Mouse (Mus musculus): Measurements from ENCODE around the gene Nhlh2. TPM values are rescaled to one million over a fixed set of nuclear protein-coding genes. Genes with fewer than 3 reads are reported as not detected.

Nhlh2 gene
- polyA plus RNA-seq, 1 experiment from 2014 or later = not detected

DNA sequence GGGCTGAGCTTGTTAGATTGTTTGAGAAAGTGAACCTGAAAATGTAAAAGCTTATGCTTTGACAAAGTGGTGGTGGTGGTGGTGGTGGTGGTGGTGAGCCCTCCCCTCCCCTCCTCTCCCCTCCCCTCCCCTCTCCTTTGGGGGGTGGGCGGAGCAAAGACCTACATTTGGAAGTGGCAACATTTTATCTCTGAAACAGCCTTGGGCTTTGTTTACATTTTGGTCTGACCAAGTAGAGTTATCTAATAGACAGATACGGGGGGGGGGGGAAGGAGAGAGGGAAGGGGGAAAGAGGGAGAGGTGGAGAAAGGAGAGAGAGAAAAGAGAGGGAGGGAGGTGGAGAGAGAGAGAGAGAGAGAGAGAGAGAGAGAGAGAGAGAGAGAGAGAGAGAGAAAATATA lies 12.8 kb downstream of the Nhlh2 start:
- Histone ChIP-seq H3K9ac (ENCODE audit: low read length) (no peak overlapping the region), H3K4me1 (ENCODE audit: control insufficient read depth, insufficient read depth, low read length) (peaks cover 9% of the 10 kb centered on the region), H3K27me3 (ENCODE audit: control insufficient read depth, insufficient read depth, low read length) (peaks cover 15% of the 10 kb centered on the region; the same call in 1 of the 2 replicates), H3K9me3 (replicated peaks; ENCODE audit: control insufficient read depth, low read length) (no peaks in the 10 kb centered on the region), H3K4me2 (ENCODE audit: low read depth, low read length) (no peak overlapping the region), H3K36me3 (ENCODE audit: control insufficient read depth, insufficient read depth) (no peaks in the 10 kb centered on the region), H3K4me3 (ENCODE audit: low read length) (no peak overlapping the region), H3K27ac (ENCODE audit: low read length) (no peak overlapping the region)
- no peak for ATAC-seq (replicated peaks; ENCODE audit: extremely low read depth, insufficient read depth, low FRiP score)
- WGBS = 3% methylated on average over 2 of the region's 2 CpGs

DNA sequence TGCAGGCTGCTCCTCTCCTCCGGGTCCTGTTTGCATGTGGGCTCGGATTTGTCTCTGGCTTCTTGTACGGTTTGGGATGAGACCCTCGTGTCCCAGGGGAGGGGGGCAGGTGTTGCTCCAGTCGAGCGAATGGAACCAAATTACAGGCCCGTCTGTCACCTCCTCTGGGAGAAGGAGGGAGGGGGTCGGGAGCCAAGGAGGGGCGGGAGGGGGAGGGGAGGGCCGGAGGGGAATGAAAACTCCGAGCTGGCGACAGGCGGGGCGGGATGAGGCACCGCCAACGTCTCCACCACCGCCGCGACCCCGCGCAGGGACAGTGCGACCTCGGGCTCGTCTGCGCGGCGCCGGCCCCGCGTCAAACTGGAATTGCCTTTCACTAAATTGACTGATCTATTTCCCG lies 13.5 kb downstream of the Nhlh2 start:
- peak overlapping the region; percentile 52 for H3K4me3 ChIP-seq (ENCODE audit: low read length)
- H3K4me2 ChIP-seq (ENCODE audit: low read depth, low read length) = peak overlapping the region; percentile 77
- no peak for ATAC-seq (replicated peaks; ENCODE audit: extremely low read depth, insufficient read depth, low FRiP score)
- peaks cover 9% of the 10 kb centered on the region for H3K4me1 ChIP-seq (ENCODE audit: control insufficient read depth, insufficient read depth, low read length)
- H3K9me3 ChIP-seq (replicated peaks; ENCODE audit: control insufficient read depth, low read length) = no peaks in the 10 kb centered on the region
- no peak overlapping the region for H3K27ac ChIP-seq (ENCODE audit: low read length)
- H3K36me3 ChIP-seq (ENCODE audit: control insufficient read depth, insufficient read depth) = no peaks in the 10 kb centered on the region
- WGBS = under 1% methylated on average over 31 of the region's 31 CpGs
- H3K9ac ChIP-seq (ENCODE audit: low read length) = peak overlapping the region; percentile 65
- peaks cover 15% of the 10 kb centered on the region; the same call in 1 of the 2 replicates for H3K27me3 ChIP-seq (ENCODE audit: control insufficient read depth, insufficient read depth, low read length)

DNA sequence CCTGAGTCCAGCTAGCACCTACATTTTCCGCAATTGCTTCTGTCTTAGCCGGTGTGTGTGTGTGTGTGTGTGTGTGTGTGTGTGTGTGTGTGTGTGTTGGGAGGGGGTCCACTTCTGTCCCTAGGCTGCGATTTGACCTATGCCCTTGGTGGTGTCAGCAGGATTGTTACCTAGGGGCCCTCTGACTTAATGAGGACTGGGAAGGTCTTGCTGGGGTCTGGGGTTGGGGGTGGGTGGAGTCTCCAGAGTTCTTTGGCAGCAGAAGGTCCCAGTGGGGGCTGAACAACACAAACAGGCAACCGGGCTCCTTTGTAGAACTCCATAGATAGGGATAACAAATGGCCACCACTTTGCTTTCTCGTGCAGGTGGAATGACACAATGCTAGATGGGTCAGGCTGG lies 14.0 kb downstream of the Nhlh2 start:
- Histone ChIP-seq H3K27me3 (ENCODE audit: control insufficient read depth, insufficient read depth, low read length) (peaks cover 15% of the 10 kb centered on the region; the same call in 1 of the 2 replicates), H3K36me3 (ENCODE audit: control insufficient read depth, insufficient read depth) (no peaks in the 10 kb centered on the region), H3K4me1 (ENCODE audit: control insufficient read depth, insufficient read depth, low read length) (peaks cover 9% of the 10 kb centered on the region), H3K4me3 (ENCODE audit: low read length) (peak overlapping the region; percentile 52), H3K9me3 (replicated peaks; ENCODE audit: control insufficient read depth, low read length) (no peaks in the 10 kb centered on the region), H3K4me2 (ENCODE audit: low read depth, low read length) (peak overlapping the region; percentile 77), H3K9ac (ENCODE audit: low read length) (peak overlapping the region; percentile 65), H3K27ac (ENCODE audit: low read length) (no peak overlapping the region)
- no peak for ATAC-seq (replicated peaks; ENCODE audit: extremely low read depth, insufficient read depth, low FRiP score)
- WGBS = 18% methylated on average over 5 of the region's 5 CpGs

DNA sequence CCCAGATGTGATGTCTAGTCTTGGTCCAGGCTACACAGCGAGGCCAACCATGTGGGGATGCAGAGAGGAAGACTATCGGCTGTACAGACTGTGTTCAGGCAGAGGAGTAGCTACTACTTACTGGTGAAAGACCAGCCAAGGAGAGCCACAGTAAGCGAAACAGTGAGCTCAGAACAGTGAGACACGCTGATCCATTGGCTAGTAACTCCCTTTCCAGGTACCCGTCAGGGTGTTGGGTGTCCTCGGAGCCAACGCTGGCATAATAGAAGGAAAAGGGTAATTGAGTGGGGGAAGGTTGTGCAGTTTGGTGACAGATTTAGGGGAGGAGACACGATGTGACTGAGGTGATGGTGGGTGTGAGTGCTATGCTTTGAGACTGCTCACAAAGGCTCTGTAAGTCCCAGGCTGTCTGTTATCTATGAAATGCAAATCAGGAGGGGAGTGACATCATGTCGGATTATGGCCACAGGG lies 15.1 kb downstream of the Nhlh2 start:
- no peak for ATAC-seq (replicated peaks; ENCODE audit: extremely low read depth, insufficient read depth, low FRiP score)

DNA sequence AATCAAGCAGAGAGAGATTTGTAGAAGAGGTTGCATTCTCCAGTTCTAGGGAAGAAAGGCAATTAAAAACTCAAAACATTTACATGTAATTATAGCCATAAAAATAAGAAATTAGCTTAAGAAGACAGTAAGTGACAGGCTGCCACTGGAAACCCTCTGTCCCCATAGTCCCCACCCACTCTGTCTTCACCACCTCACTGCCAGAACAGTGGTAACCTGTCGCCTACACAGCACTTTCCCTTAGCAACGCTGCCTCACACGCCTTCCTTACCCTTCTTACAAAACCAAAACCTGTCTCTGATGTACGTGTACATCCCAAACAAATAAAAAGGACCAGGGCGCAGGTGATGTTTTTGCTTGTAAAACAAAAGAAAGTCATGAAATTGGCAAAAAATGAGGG lies 15.8 kb downstream of the Nhlh2 start:
- Histone ChIP-seq H3K27ac (ENCODE audit: low read length) (no peak overlapping the region), H3K36me3 (ENCODE audit: control insufficient read depth, insufficient read depth) (no peaks in the 10 kb centered on the region), H3K4me2 (ENCODE audit: low read depth, low read length) (no peak overlapping the region), H3K9ac (ENCODE audit: low read length) (no peak overlapping the region), H3K27me3 (ENCODE audit: control insufficient read depth, insufficient read depth, low read length) (peaks cover 11% of the 10 kb centered on the region; the same call in 1 of the 2 replicates), H3K4me1 (ENCODE audit: control insufficient read depth, insufficient read depth, low read length) (peaks cover 9% of the 10 kb centered on the region), H3K4me3 (ENCODE audit: low read length) (no peak overlapping the region), H3K9me3 (replicated peaks; ENCODE audit: control insufficient read depth, low read length) (no peaks in the 10 kb centered on the region)
- ATAC-seq (replicated peaks; ENCODE audit: extremely low read depth, insufficient read depth, low FRiP score) = no peak
- WGBS = 70% methylated on average over 5 of the region's 5 CpGs

More for the DNA sequence above, 15.1 kb downstream of the Nhlh2 start:
- Histone ChIP-seq H3K4me2 (ENCODE audit: low read depth, low read length) (no peak overlapping the region), H3K4me1 (ENCODE audit: control insufficient read depth, insufficient read depth, low read length) (peaks cover 9% of the 10 kb centered on the region), H3K36me3 (ENCODE audit: control insufficient read depth, insufficient read depth) (no peaks in the 10 kb centered on the region), H3K27me3 (ENCODE audit: control insufficient read depth, insufficient read depth, low read length) (peaks cover 14% of the 10 kb centered on the region; the same call in 1 of the 2 replicates), H3K9ac (ENCODE audit: low read length) (no peak overlapping the region), H3K4me3 (ENCODE audit: low read length) (no peak overlapping the region), H3K27ac (ENCODE audit: low read length) (no peak overlapping the region), H3K9me3 (replicated peaks; ENCODE audit: control insufficient read depth, low read length) (no peaks in the 10 kb centered on the region)
- 49% methylated on average over 9 of the region's 9 CpGs for WGBS

DNA sequence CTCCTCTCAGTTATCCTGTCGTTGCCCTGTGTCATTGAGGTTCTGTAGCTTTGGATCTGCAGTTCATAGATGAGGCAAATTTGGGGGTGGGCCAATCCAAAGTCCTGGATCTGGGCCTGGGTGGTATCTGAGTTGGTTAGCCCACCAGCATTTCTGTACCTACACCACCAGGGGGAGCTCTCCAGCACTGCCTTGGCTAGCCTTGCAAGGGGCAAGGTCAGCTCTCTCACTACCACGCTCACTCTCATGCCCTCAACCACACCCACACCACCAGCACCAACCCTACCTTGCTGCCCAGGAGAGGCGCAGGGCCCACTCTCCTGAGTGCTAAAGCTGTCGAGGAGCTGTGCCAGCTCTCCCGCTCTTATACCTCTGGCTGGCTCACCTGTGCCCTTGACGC lies 18.0 kb downstream of the Nhlh2 start:
- Histone ChIP-seq H3K27me3 (ENCODE audit: control insufficient read depth, insufficient read depth, low read length) (peaks cover 9% of the 10 kb centered on the region; the same call in 1 of the 2 replicates), H3K27ac (ENCODE audit: low read length) (no peak overlapping the region), H3K4me2 (ENCODE audit: low read depth, low read length) (no peak overlapping the region), H3K9ac (ENCODE audit: low read length) (no peak overlapping the region), H3K4me3 (ENCODE audit: low read length) (no peak overlapping the region), H3K4me1 (ENCODE audit: control insufficient read depth, insufficient read depth, low read length) (peaks cover 9% of the 10 kb centered on the region), H3K36me3 (ENCODE audit: control insufficient read depth, insufficient read depth) (no peaks in the 10 kb centered on the region), H3K9me3 (replicated peaks; ENCODE audit: control insufficient read depth, low read length) (no peaks in the 10 kb centered on the region)
- 67% methylated on average over 6 of the region's 6 CpGs for WGBS
- no peak for ATAC-seq (replicated peaks; ENCODE audit: extremely low read depth, insufficient read depth, low FRiP score)

DNA sequence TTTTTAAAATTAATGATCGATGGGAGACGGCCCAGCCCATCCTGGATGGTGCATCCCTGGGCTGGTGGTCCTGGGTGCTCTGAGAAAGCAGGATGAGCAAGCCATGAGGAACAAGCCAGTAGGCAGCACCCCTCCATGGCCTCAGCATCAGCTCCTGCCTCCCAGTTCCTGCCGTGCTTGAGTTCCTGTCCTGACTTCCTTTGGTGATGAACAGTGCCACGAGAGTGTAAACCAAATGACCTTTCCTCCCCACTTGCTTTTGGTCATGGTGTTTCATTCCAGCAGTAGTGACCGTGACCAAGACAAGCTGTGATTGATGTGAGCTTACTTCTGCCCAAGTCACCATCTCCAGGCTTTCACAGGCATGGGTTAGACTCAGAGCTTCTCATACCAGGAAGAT lies 27.9 kb downstream of the Nhlh2 start:
- H3K4me3 ChIP-seq (ENCODE audit: low read length) = no peak overlapping the region
- peaks cover 4% of the 10 kb centered on the region for H3K9me3 ChIP-seq (replicated peaks; ENCODE audit: control insufficient read depth, low read length)
- no peak overlapping the region for H3K27ac ChIP-seq (ENCODE audit: low read length)
- no peak overlapping the region for H3K4me2 ChIP-seq (ENCODE audit: low read depth, low read length)
- WGBS = 78% methylated on average over 5 of the region's 5 CpGs
- no peak for ATAC-seq (replicated peaks; ENCODE audit: extremely low read depth, insufficient read depth, low FRiP score)
- H3K9ac ChIP-seq (ENCODE audit: low read length) = no peak overlapping the region
- H3K4me1 ChIP-seq (ENCODE audit: control insufficient read depth, insufficient read depth, low read length) = no peaks in the 10 kb centered on the region
- H3K27me3 ChIP-seq (ENCODE audit: control insufficient read depth, insufficient read depth, low read length) = no peaks in the 10 kb centered on the region
- H3K36me3 ChIP-seq (ENCODE audit: control insufficient read depth, insufficient read depth) = no peaks in the 10 kb centered on the region

DNA sequence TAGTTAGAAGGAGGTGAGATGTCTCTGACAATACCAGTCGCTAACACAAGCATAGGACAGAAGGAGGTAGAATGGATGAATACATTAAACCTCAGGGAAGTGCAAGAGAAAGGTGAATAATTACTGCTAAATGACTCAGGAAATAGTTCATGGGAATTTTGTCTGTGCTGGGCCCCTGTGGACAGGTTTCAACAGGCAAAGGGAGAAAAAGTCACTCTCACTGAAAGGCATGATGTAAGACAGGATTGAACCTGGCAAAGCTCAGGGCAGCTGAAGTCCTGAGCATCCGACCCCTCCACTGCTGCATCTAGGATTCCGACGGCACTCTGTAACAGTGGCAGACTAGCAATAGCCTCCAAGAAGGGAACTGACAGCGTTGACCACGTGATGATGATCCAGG lies 28.7 kb downstream of the Nhlh2 start:
- no peaks in the 10 kb centered on the region for H3K27me3 ChIP-seq (ENCODE audit: control insufficient read depth, insufficient read depth, low read length)
- no peaks in the 10 kb centered on the region for H3K36me3 ChIP-seq (ENCODE audit: control insufficient read depth, insufficient read depth)
- ATAC-seq (replicated peaks; ENCODE audit: extremely low read depth, insufficient read depth, low FRiP score) = no peak
- no peak overlapping the region for H3K4me2 ChIP-seq (ENCODE audit: low read depth, low read length)
- H3K4me3 ChIP-seq (ENCODE audit: low read length) = no peak overlapping the region
- 65% methylated on average over 6 of the region's 6 CpGs for WGBS
- no peak overlapping the region for H3K9ac ChIP-seq (ENCODE audit: low read length)
- H3K9me3 ChIP-seq (replicated peaks; ENCODE audit: control insufficient read depth, low read length) = peaks cover 4% of the 10 kb centered on the region
- H3K27ac ChIP-seq (ENCODE audit: low read length) = no peak overlapping the region
- no peaks in the 10 kb centered on the region for H3K4me1 ChIP-seq (ENCODE audit: control insufficient read depth, insufficient read depth, low read length)

DNA sequence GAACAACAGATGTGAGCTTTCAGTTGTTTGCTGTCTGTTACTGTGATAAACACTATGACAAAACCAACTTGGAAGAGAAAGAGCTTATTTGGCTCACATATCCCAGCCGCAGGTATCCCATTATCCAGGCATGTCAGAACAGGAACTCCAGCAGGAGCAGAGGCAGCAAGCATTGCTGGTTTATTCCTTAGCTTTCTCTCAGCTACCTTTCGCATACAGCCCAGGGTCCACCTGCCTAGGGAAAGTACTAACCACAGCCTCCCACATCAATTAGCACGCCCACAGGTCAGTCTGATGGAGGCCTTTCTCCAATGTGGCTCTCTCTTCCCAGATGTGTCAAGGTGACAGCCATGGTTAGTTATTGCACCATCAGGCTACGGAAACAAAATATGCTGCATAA lies 31.8 kb downstream of the Nhlh2 start:
- Histone ChIP-seq H3K36me3 (ENCODE audit: control insufficient read depth, insufficient read depth) (no peaks in the 10 kb centered on the region), H3K27me3 (ENCODE audit: control insufficient read depth, insufficient read depth, low read length) (no peaks in the 10 kb centered on the region), H3K27ac (ENCODE audit: low read length) (no peak overlapping the region), H3K4me1 (ENCODE audit: control insufficient read depth, insufficient read depth, low read length) (no peaks in the 10 kb centered on the region), H3K4me3 (ENCODE audit: low read length) (no peak overlapping the region), H3K4me2 (ENCODE audit: low read depth, low read length) (no peak overlapping the region), H3K9ac (ENCODE audit: low read length) (no peak overlapping the region), H3K9me3 (replicated peaks; ENCODE audit: control insufficient read depth, low read length) (peaks cover 4% of the 10 kb centered on the region)
- no peak for ATAC-seq (replicated peaks; ENCODE audit: extremely low read depth, insufficient read depth, low FRiP score)
- 85% methylated on average over 4 of the region's 4 CpGs for WGBS
